Mouse (Mus musculus) MEL (cell line): ENCODE results near the gene Gm9964.
A peak's percentile ranks its signal among the peaks of the same experiment; 100 is the strongest.

Experiments
- BHLHE40 ChIP-seq: IDR thresholded peaks from 2 replicates; pipeline ENCODE4 v1.6.1; 2012; ENCODE audit warnings: low read depth, mild to moderate bottlenecking, inconsistent platforms, low read length, improper control_type of control experiment, borderline replicate concordance
- CTCF ChIP-seq, 3 experiments: IDR thresholded peaks in 2 of 3; conservative IDR thresholded peaks in 1 of 3; 2 replicates each; pipeline ENCODE4 v1.5.1; 2011 to 2012; ENCODE audit warnings: low read length in 3 of 3, low read depth in 2 of 3, mild to moderate bottlenecking in 2 of 3, improper control_type of control experiment in 1 of 3, inconsistent platforms in 1 of 3, mixed read lengths in 1 of 3, moderate library complexity in 1 of 3; ENCODE audit not compliant: control insufficient read depth in 1 of 3, insufficient read depth in 1 of 3, poor library complexity in 1 of 3, severe bottlenecking in 1 of 3
- E2F4 ChIP-seq: IDR thresholded peaks from 2 replicates; pipeline ENCODE4 v1.6.1; 2011; ENCODE audit warnings: low read depth, low read length, improper control_type of control experiment, borderline replicate concordance
- GABPA ChIP-seq: IDR thresholded peaks from 2 replicates; pipeline ENCODE4 v1.6.1; 2012; ENCODE audit warnings: low read depth, mild to moderate bottlenecking, inconsistent platforms, low read length, improper control_type of control experiment, moderate library complexity
- KAT2A ChIP-seq: conservative IDR thresholded peaks from 2 replicates; pipeline ENCODE4 v1.6.1; 2012; ENCODE audit warnings: low read depth, low read length, improper control_type of control experiment, inconsistent platforms
- MAX ChIP-seq: IDR thresholded peaks from 2 replicates; pipeline ENCODE4 v1.6.1; 2011; ENCODE audit warnings: low read length, improper control_type of control experiment
- MXI1 ChIP-seq: IDR thresholded peaks from 2 replicates; pipeline ENCODE4 v1.6.1; 2011; ENCODE audit warnings: mild to moderate bottlenecking, low read depth, low read length, improper control_type of control experiment
- NELFE ChIP-seq: IDR thresholded peaks from 2 replicates; pipeline ENCODE4 v1.6.1; 2011; ENCODE audit warnings: low read depth, low read length, improper control_type of control experiment
- POLR2A ChIP-seq, 2 experiments: IDR thresholded peaks; 2 replicates each; pipeline ENCODE4 v1.6.1; 2011 to 2012; ENCODE audit warnings: low read length in 2 of 2, mild to moderate bottlenecking in 2 of 2, control low read depth in 1 of 2, improper control_type of control experiment in 1 of 2, low read depth in 1 of 2, moderate library complexity in 1 of 2; ENCODE audit not compliant: control insufficient read depth in 1 of 2, insufficient read depth in 1 of 2, poor library complexity in 1 of 2
- RCOR1 ChIP-seq: IDR thresholded peaks from 2 replicates; pipeline ENCODE4 v1.6.1; 2012; ENCODE audit warnings: low read depth, mild to moderate bottlenecking, inconsistent platforms, low read length, improper control_type of control experiment
- TAL1 ChIP-seq: IDR thresholded peaks from 2 replicates; pipeline ENCODE4 v1.6.1; 2012; ENCODE audit warnings: mild to moderate bottlenecking, inconsistent platforms, low read length, moderate library complexity, mixed read lengths
- ZMIZ1 ChIP-seq: IDR thresholded peaks from 2 replicates; pipeline ENCODE4 v1.6.1; 2012; ENCODE audit warnings: low read depth, mild to moderate bottlenecking, inconsistent platforms, low read length, improper control_type of control experiment, moderate library complexity

- TF ChIP-seq TAL1 (no peak), NELFE (no peak), GABPA (no peak), ZMIZ1 (no peak), MAX (no peak), BHLHE40 (no peak), RCOR1 (peak; percentile 43; the same call in 1 of the 2 replicates), CTCF (IDR thresholded peaks at IDR 0.05 in 2 of 3, conservative IDR thresholded peaks at IDR 0.05 in 1 of 3; ENCODE audit: control insufficient read depth in 1 of 3, insufficient read depth in 1 of 3, low read depth in 2 of 3, low read length in 3 of 3, poor library complexity in 1 of 3, severe bottlenecking in 1 of 3) (peak in 2 of 3 experiments; percentile 19 to 38; a peak in 4 of 6 replicates), POLR2A (IDR thresholded peaks at IDR 0.05; ENCODE audit: control insufficient read depth in 1 of 2, insufficient read depth in 1 of 2, low read depth in 1 of 2, low read length in 2 of 2, poor library complexity in 1 of 2) (no peak), KAT2A (no peak), E2F4 (no peak), MXI1 (no peak)
Measured at GRCm38 (mm10) chr11:79299719-79300431, 3.2 kb upstream of the Gm9964 start.
